Mouse (Mus musculus) lung, postnatal 25 days (tissue): ENCODE results near the gene Dnah12.
"Not testable (repeated sequence)": the region's sequence is repeated elsewhere in the genome, so short reads cannot be mapped to it uniquely, and the experiment has no call there.

ENCODE experiments used
- DNase-seq: peaks from one replicate; pipeline ENCODE4 v3.0.0; 2022; ENCODE audit warnings: low spot score

Dnah12 gene

DNA sequence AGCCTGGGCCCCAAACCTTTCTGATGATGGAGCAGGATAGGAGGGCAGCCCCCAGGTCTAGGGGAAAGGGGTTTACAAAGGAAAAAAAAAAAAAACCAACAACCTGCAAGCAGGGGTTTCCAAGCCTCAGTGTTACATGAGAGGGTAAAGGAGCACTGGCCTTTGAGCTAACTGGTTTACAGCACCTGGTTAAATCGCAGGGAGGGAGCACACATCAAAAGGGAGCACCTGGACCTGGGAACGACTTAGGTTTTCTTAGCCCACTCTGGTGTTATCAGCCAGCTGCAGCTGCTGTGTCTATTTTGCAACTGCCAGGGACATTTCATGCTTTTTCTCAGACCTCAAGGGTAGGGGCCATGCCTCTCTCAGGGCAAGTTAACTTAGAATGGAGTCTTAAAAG lies 26.6 kb downstream of the Dnah12 start:
- not testable (repeated sequence) for DNase-seq

DNA sequence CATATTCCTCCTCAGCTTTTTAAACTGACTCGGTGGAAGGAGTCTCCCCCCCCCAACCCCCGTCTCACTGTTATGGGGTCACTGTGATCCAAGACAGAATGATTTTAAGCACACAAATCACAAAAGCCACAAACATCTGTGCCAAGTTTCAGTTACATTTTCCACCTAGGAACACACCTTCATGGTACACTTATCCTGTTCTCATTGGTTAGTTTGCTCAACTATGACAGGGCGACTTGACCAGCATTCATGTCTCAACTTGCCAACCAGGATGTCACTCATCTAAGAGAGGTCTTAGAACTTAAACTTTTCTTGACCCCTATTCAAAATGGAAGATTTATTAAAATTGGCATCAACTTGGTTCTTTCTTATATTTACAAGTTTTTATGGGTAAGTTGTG lies 31.8 kb downstream of the Dnah12 start:
- DNase-seq: no peak

DNA sequence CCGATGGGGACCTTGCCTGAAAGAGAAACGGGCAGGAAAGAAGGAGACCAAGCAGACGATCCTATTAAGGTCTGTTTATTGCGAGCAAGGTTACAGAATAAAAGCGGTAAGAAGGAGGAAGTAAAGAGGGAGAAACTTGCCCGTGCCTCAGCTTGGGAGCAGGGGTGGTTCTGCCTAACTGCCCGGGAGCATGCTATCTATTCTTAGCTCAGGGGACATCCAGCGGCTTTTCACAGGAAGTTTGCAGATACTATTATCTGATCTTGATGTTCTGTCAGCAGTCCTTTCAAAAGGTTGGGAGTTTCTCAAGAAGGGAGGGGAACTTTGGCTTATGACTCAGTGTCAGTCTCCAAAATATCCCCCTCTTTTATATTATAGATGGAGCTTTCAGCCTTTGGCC lies 65.5 kb downstream of the Dnah12 start:
- DNase-seq: peak; percentile 42

DNA sequence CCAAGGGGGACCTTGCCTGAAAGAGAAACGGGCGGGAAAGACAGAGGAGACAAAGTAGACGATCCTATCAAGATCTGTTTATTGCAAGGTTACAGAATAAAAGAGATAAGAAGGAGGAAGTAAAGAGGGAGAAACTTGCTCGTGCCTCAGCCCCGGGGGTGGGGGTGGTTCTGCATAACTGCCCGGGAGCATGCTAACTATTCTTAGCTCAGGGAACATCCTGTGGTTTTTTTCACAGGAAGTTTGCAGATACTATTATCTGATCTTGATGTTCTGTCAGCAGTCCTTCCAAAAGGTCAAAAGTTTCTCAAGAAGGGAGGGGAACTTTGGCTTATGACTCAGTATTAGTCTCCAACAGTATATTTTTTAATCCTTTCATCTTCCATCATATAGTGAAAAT lies 71.8 kb downstream of the Dnah12 start:
- peak; percentile 23 for DNase-seq

DNA sequence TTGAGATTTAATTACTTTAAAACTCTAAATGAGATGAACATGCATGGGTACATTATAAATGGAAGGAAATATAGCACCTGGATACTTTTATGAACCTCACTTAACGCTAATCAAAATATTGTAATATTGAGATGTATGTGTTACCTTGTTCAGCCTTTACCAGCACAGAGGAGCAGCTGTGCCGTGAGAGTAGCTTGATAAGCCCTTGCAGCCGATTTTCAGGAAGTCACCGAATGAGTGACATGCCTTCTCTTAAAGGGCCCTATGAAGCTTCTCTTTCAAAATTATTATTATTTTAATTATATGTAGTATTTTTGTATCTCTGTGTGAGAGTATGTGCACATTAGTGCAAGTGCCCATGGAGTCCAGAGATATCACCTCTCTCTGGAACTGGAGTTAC lies 75.1 kb downstream of the Dnah12 start:
- DNase-seq: no peak

DNA sequence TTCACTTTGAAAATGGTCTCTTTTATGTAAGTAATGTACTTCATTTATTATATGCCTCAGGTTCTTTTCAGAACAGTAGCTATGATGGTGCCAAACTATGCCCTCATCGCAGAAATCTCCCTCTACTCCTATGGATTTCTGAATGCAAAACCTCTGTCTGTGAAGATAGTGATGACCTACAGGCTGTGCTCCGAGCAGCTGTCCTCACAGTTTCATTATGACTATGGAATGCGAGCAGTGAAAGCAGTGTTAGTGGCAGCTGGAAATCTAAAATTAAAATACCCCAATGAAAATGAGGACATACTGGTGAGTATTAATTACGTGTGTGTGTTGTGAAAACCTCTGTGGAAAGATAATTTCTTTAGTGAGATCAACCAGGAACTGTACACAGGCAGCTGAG lies 80.5 kb downstream of the Dnah12 start:
- no peak for DNase-seq

DNA sequence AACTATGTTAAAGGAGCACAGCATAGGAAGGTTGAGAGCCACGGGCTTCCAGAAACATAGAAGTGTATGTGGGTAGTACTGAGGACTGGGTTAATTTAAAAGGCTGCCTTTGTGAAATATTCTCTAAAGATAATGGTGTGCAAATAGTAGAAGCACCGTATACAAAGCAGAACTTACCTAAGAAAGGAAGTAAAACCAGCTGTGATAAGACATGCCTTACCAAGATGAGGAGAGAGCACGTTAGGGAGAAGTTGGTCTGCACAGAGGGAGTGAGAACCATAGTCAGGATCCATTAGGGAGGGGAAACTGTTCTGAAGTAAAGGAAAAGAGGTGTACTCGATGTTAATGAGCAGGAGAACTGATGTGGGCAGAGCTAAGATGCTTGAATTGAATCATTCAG lies 90.7 kb downstream of the Dnah12 start:
- no peak for DNase-seq

DNA sequence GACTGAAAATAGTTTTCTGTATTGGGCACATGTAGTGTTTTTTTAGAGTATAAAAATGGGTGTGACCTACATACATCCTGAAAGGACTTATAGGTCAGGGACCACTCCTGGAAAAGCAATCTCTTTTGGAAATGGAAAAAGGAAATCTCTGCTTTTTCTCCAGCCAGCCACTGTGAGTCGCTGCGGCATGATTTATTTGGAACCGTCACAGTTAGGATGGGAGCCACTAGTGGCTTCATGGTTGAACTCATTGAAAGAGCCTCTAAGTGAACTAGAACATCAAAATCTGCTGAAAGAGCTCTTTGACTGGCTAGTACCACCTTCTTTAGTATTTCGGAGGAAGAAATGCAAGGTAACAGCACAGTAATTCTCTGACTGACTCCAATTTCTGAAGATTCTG lies 92.6 kb downstream of the Dnah12 start:
- peak; percentile 2 for DNase-seq

DNA sequence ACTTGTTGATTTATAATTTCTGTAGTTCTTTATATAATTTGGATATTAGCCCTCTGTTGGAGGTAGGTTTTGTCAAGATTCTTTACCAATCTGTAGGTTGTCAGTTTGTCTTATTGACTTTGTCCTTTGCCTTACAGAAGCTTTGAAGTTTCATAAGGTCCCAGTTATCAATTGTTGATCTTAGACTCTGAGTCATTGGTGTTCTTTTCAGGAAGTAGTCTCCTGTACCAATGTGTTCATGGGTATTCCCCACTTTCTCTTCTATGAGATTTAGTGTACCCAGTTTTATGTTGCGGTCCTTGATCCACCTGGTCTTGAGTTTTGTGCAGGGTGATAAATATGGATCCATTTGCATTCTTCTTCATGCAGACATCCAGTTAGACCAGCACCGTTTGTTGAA lies 101.4 kb downstream of the Dnah12 start:
- DNase-seq: no peak

DNA sequence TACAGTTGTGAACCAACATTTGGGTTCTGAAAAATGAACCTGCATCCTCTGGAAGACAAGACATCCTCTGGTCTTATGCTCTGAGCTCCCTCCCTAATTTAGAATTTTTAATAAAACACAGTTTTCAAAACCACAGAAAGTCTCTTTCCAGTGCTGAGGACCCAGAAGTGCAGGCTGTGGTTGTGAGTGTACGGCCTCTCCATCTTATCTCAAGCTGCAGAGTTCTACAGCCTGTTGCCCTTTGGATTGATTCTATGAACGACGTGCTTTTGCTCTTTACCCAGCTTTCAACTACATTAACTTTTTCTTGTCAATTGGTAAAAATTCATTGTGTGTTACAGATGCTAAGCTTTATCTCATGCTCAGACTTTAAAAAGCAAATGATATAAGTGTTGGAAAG lies 105.3 kb downstream of the Dnah12 start:
- DNase-seq: no peak

DNA sequence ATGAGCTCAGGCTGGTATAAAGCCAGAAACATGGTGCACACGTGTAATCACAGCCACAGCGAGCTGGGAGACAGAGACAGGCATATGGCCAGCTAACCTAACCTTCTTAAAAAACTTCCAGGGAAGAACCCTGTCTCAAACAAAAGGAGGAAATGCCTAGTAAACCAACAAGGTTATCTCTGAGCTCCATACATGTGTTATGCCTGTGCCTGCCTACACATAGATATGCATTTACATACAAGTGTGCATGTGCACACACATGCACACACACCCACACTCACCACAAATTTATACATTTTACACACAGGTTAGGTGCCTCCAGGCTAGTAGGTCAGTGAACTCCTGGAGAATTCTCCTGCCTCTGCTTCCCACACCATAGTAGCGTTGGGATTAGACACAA lies 106.2 kb downstream of the Dnah12 start:
- peak; percentile 1 for DNase-seq

DNA sequence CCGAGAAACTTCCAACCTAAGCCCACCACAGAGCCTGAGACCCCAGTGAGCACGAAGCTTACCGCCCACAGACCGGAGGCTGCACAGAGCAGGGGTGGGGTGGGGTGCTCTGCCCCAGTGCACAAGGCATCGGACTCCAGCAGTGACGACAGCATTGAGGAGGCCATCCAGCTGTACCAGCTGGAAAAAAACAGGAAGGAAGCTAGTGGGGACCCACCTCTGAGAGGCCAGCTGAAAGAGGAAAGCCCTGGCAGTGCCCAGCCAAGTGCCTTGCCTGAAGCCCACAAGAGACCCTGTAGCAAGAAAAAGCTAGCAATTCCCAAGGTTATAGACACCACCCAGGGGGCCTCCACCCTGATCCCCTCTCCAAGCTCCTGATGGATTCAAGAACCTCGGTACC lies 112.4 kb downstream of the Dnah12 start:
- DNase-seq: no peak

DNA sequence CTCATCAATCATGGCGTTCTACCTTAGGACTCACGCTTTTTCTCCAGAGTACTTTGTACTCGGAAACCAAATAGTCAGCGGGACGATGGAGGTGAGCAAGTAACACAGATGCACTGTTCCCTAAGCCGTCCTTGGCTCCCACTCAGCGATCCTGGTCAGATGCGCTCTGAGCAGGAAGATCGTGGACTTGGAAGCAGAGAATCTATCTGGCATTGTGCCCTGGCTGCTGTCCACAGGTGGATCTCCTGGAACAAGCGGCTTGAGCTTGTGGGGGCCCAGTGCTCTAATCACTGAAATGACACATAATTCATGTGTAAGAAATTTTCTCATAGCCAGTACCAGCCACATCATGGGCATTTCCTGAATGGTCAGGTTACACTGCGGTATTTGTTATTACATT lies 119.7 kb downstream of the Dnah12 start:
- no peak for DNase-seq

DNA sequence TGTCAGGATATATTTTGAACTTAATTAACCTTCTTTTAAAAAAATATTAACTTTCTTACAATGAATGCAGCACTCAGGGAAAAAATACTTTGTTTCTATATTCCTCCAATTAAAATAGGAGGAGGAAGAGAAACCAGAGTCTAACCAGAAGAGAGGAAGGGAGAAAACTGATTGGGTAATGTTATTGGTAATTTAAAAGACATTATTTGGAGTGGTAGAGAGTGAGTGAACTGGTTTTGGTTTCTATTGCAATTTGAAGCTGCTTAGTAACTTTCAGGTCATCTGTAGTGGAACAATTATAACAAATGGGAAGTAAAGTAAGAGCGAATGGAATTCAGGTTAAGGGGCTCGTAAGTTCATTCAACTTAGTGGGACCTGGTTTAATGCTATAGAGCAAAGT lies 120.8 kb downstream of the Dnah12 start:
- no peak for DNase-seq

DNA sequence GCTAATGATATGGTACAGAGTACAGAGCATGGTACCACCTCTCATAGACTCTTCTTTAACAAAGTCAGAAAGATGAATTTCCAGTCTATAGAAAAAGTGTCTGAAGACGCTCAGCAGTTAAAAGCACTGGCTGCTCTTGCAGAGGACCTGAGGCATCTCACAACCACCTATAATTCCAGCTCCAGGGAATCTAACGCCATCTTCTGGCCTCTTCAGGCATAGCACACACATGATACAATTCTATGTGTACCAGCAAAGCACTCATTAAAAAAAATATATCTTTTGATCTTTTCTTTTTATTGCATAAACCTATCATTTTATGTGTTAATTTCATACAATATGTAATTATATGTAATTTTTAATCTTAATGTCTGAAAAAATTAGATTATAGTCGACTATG lies 121.8 kb downstream of the Dnah12 start:
- peak; percentile 3 for DNase-seq

DNA sequence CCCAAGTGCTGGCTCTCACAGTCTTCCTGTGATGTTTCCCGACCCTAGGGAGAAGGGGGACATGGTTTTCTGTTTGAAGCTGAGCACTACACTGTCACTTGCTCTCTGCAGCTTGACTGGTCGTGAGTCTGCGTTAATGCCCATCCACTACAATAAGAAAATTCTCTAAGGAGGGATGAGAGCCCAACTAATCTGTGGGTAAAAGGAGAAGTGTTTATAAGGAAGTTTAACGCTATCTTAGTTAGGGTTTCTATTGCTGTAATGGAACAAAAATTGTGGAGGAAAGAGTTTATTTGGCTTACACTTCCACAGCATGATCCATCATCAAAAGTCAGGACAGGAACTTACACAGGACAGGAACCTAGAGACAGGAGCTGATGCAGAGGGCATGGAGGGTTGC lies 123.7 kb downstream of the Dnah12 start:
- DNase-seq: no peak

DNA sequence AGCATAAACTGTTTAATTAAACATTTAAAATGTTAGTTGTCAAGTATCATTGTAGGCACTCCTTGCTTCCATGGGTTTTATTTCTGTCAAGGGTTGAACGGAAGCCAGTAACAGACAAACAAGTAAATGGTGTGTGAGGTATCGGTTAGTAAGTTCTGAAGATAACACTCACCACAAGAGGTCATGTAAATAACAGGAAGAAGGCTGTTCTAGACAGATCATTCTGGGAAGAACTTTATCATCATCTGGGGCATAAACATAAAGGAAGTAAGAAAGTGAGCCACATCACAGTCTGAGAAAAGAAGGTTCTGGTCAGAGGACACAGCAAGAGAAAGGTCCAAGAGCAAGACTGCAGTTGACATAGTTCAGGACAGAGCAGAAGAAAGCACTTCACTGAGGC lies 132.9 kb downstream of the Dnah12 start:
- DNase-seq: peak; percentile 1

DNA sequence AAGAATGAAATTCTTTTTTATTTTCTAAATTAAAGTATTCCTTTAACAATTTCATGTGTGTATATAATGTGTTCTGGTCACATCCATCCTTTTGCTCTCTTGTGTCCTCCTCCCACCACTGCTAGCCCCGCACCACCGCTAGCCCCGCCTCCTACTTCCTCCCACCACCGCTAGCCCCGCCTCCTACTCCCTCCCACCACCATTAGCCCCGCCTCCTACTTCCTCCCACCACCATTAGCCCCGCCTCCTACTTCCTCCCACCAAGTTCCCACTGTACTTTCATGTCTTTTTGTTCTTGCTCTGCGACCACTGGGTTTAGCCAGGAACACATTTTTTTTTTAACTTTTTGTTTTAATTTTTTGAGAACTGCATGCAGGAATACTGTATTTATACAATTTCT lies 160.0 kb downstream of the Dnah12 start:
- DNase-seq: no peak

DNA sequence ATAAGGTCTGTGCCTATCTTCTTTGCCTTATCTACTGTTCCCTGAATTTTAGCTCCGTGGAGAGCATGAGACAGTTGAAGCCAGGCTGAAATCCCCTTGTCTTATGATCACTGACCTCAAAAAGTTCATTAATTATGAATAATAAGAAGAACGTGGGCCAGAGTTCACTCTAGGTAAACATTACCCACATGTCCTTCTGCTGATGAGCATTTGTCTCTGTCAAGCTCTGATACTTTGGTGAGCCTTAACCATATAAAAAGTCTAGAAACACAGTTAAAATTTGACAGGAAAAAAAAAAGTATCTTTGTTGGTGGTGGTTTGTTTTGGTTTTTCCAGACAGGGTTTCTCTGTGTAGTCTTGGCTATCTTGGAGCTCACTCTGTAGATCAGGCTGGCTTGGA lies 161.0 kb downstream of the Dnah12 start:
- DNase-seq: no peak

DNA sequence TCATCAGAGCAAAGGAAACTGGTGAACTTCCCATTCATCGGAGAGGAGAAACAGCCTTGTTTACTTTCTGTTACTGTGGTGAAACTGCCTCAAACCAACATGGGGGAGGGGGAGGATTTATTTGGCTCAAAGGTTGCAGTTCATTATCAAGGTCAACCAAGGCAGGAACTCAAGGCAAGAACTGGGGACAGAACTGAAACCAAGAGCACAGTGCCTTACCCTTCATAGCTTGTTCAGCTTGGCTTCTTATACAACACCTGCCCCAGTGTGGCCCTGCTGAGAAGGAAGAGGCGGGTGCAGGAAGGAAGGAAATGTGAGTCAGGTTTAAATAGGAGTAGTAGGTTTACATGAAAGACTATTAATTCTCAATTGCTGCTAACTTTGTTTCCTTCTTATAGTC lies 165.3 kb downstream of the Dnah12 start:
- peak; percentile 32 for DNase-seq

DNA sequence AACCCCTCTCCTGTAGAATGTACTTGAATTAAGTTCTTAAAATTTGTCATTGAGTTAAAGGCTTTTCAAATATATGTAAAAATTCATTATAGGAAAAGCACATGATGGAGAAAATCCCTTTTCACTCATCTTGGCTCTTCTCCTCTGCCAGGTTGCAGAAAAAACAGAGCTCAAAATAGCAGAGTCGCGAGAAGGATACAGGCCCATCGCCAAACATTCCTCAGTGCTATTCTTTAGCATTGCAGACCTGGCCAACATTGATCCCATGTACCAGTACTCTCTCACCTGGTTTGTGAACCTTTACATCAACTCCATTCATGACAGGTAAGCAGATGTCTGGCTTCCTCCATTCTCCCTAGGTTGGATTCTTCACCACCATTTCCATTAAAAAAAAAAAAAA lies 165.9 kb downstream of the Dnah12 start:
- DNase-seq: no peak

DNA sequence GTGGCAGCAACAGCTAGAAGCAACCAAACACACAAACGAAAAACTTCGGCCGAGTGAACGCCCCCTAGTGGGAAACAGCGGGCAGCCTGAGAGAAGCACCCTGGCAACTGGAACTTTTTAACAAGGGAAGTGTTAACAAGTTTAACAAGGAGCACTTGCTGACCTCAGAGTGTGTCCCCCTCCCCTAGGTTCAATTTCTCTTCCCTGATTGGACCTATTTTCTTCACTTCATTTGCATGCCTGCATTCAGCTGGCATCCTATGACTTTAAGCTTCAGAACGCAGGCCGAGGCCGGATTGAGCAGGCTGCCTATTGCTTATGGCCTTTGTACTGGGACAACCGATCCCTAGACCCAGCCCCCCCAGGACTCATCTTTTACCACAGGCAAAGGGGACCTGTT lies 174.3 kb downstream of the Dnah12 start:
- no peak for DNase-seq

DNA sequence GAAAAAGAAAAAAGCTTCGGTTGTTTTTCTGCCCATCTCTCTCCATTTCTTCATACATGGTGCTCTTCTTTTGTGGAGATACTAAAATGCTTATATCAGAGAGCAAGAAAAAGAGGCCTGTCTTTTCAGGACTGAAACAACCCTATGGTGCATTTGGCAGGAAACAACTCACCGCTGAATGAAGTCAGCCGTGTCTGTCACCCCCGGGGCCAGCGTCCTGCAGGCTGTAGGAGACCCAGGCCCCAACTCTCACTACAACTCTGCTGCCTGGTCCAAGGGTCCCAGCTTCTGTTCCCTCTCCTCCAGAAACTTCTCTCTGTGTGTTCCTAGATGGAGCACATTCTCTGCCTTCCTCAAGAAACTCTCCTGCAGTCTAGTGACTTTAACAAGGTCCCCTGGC lies 175.2 kb downstream of the Dnah12 start:
- DNase-seq: no peak

DNA sequence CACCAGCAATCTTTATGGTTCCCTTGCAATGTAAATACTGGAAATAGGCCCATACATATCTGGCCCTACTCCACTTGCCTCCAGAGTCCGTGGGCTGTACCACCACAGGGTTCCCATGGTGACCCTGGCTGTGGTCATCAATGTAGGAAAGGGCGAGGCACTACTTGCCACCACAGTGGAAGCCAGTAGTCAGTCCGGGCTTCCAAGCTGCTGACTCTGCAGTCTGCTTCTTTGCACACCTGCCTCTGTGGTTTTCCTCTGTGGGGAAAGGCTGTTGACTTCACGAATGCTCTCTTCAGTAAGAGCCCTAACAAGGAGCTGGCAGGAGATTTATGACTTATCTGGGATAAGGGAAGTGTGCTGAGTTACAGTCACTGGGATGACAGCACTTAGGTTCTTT lies 185.7 kb downstream of the Dnah12 start:
- DNase-seq: no peak

DNA sequence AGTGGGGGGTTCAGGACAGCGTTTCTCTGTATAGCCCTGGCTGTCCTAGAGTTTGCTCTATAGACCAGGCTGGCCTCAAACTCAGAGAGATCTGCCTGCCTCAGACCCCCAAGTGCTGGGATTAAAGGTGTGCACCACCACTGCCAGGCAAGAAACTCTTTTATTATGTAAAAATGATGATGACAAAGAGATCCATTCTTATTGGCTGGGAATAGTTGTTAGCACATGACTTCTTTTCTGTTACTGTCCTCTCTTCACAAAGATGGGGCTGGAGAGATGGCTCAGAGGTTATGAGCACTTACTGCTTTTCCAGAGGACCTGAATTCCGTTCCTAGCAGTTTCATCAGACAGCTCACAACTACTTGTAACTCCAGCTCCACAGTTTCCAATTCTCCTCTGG lies 186.9 kb downstream of the Dnah12 start:
- no peak for DNase-seq
